Comparison of ENCODE assay signal across 25 mouse cellular contexts in the genomic region with DNA sequence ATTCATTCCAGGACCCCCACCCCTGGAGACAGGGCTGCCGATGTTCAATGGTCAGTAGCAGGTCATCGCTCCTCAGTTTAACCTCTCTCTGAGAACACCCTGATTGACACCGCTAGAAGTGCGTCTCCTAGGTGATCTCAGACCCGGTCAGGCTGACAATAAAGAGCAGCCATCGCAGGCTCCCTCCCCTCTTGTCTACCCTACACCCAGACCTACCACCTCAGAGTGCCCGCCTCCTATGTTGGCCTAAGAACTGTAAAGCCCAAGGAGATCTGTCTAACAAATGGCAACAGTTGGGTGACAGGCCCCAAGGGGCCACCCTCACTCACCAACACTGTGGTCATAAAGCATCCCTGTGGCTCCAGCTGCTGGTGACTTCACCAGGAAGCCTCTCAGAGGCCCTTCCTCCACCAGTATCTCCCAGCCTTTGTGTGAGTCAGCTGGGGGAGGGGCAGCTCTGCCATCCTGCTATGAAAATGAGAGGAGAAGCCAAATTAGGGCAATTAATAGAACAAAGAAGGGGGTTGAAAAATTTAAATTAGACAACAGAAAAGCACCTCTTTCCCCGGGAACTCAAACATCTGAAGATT.
A peak's percentile ranks its signal among the peaks of the same experiment; 100 is the strongest.
DNase-seq lines count a peak whose midpoint lies in the region; ATAC-seq and TF ChIP-seq lines count a peak whose summit lies in the region.
"Had no signal": no experiment of that assay in that cellular context is flagged by ENCODE, and none has a peak within 500 bp of the region (broad histone marks: within the 10 kb centered on the region; RNA-seq: fewer than 3 reads in every experiment).

No protein-coding gene starts in this region.

- WGBS in forebrain, embryonic 16.5 days = 69% methylated on average over 8 of the region's 8 CpGs
- WGBS in stomach, postnatal 0 days = 91% methylated on average over 8 of the region's 8 CpGs

- peaks cover 4% of the 10 kb centered on the region; the same call in 1 of the 2 replicates for H3K4me1 ChIP-seq in forebrain, embryonic 16.5 days (replicated peaks; ENCODE audit: control insufficient read depth, insufficient read depth, low read length)
- H3K4me1 ChIP-seq in stomach, postnatal 0 days (replicated peaks; ENCODE audit: control insufficient read depth, insufficient read depth) = no peaks in the 10 kb centered on the region
- H3K4me1 ChIP-seq: embryonic facial prominence, embryonic 15.5 days; heart, embryonic 12.5 days; liver, embryonic 12.5 days; midbrain, embryonic 12.5 days had no signal

- H3K4me3 ChIP-seq in forebrain, embryonic 16.5 days (replicated peaks; ENCODE audit: low read length) = no peak overlapping the region
- H3K4me3 ChIP-seq in layer of hippocampus, adult 2 months = no peak overlapping the region
- H3K4me3 ChIP-seq in stomach, postnatal 0 days (ENCODE audit: low read depth, low read length) = no peak overlapping the region
- H3K4me3 ChIP-seq: embryonic facial prominence, embryonic 15.5 days; gastrocnemius, adult 2 months; heart, embryonic 12.5 days; left cerebral cortex, adult 2 months; liver, embryonic 12.5 days; midbrain, embryonic 12.5 days; neural tube, embryonic 13.5 days had no signal

- no peaks in the 10 kb centered on the region for H3K36me3 ChIP-seq in forebrain, embryonic 16.5 days (ENCODE audit: control insufficient read depth, insufficient read depth)
- no peaks in the 10 kb centered on the region for H3K36me3 ChIP-seq in stomach, postnatal 0 days (ENCODE audit: control insufficient read depth, insufficient read depth, low read length)
- H3K36me3 ChIP-seq: embryonic facial prominence, embryonic 15.5 days; G1E; heart, embryonic 12.5 days; liver, embryonic 12.5 days; midbrain, embryonic 12.5 days; neural tube, embryonic 13.5 days had no signal

- H3K27me3 ChIP-seq in forebrain, embryonic 16.5 days (replicated peaks; ENCODE audit: control insufficient read depth, insufficient read depth, low read length) = no peaks in the 10 kb centered on the region
- H3K27me3 ChIP-seq in stomach, postnatal 0 days (ENCODE audit: control insufficient read depth, insufficient read depth, low read length) = no peaks in the 10 kb centered on the region
- H3K27me3 ChIP-seq: embryonic facial prominence, embryonic 15.5 days; heart, embryonic 12.5 days; liver, embryonic 12.5 days; midbrain, embryonic 12.5 days; neural tube, embryonic 13.5 days had no signal

- H3K4me2 ChIP-seq in forebrain, embryonic 16.5 days (ENCODE audit: low read length) = no peak overlapping the region
- H3K4me2 ChIP-seq in stomach, postnatal 0 days (replicated peaks; ENCODE audit: low read depth) = no peak overlapping the region
- H3K4me2 ChIP-seq: embryonic facial prominence, embryonic 15.5 days; heart, embryonic 12.5 days; hindbrain, embryonic 14.5 days; liver, embryonic 12.5 days; lung, embryonic 14.5 days; midbrain, embryonic 12.5 days; neural tube, embryonic 13.5 days had no signal

- TF ChIP-seq EP300 in stomach, postnatal 0 days (optimal IDR thresholded peaks at IDR 0.05) = no peak

- peak; percentile 66 for ATAC-seq in forebrain, embryonic 16.5 days
- ATAC-seq in stomach, postnatal 0 days (ENCODE audit: low FRiP score, low TSS enrichment) = no peak
- ATAC-seq: liver, embryonic 12.5 days had no signal

- TF ChIP-seq CTCF in layer of hippocampus, adult 2 months (conservative IDR thresholded peaks at IDR 0.05) = no peak
- no peak for TF ChIP-seq CTCF in stomach, postnatal 0 days (IDR thresholded peaks at IDR 0.05; ENCODE audit: low read depth)

- H3K27ac ChIP-seq in forebrain, embryonic 16.5 days (ENCODE audit: low read length) = no peak overlapping the region
- H3K27ac ChIP-seq in layer of hippocampus, adult 2 months = no peak overlapping the region
- no peak overlapping the region for H3K27ac ChIP-seq in stomach, postnatal 0 days (replicated peaks)
- H3K27ac ChIP-seq: embryonic facial prominence, embryonic 15.5 days; gastrocnemius, adult 2 months; hindbrain, embryonic 14.5 days; left cerebral cortex, adult 2 months; liver, embryonic 12.5 days; midbrain, embryonic 12.5 days; neural tube, embryonic 13.5 days had no signal

- intact Hi-C loops in heart, postnatal 25 days (cut with DNase I) = no loop called here

- H3K9ac ChIP-seq in forebrain, embryonic 16.5 days (replicated peaks; ENCODE audit: low read depth, low read length) = no peak overlapping the region
- H3K9ac ChIP-seq in stomach, postnatal 0 days (ENCODE audit: low read length) = no peak overlapping the region
- H3K9ac ChIP-seq: embryonic facial prominence, embryonic 15.5 days; heart, embryonic 12.5 days; hindbrain, embryonic 14.5 days; liver, embryonic 12.5 days; lung, embryonic 14.5 days; midbrain, embryonic 12.5 days; neural tube, embryonic 13.5 days had no signal

- no peaks in the 10 kb centered on the region for H3K9me3 ChIP-seq in forebrain, embryonic 16.5 days (ENCODE audit: control insufficient read depth, low read length)
- no peaks in the 10 kb centered on the region for H3K9me3 ChIP-seq in stomach, postnatal 0 days (ENCODE audit: control insufficient read depth, low read length)
- H3K9me3 ChIP-seq: embryonic facial prominence, embryonic 15.5 days; midbrain, embryonic 12.5 days; neural tube, embryonic 13.5 days had no signal

- DNase-seq in heart, adult 11 months = peak; percentile 80
- DNase-seq in heart, postnatal 25 days (ENCODE audit: low spot score) = no peak
- peak; percentile 11 for DNase-seq in ES-CJ7 (ENCODE audit: low read depth, low spot score)
- peak; percentile 78 for DNase-seq in ZHBTc4 (ENCODE audit: low read depth, low spot score)
- DNase-seq in layer of hippocampus, adult 2 months (ENCODE audit: low spot score in 2 of 2) = no peak
- DNase-seq in adrenal gland, postnatal 14 days = no peak
- no peak for DNase-seq in stomach, postnatal 0 days (ENCODE audit: low spot score)
- DNase-seq: B cell, adult 2 months; cerebellum, adult 9-11 months; gastrocnemius, adult 2 months; heart, postnatal 14 days; kidney, adult 9 months; kidney, postnatal 36 days; layer of hippocampus, adult 9-11 months; lung, embryonic 14.5 days; thymus, postnatal 25 days had no signal

Comparison
In these comparisons a context has a peak if more than half of its experiments do, and no peak if none do; other contexts are left out.
1. DNase-seq: peak in heart, adult 11 months (single experiment), ES-CJ7 (single experiment) and ZHBTc4 (single experiment); none in heart, postnatal 25 days (single experiment), layer of hippocampus, adult 2 months (0 of 2), adrenal gland, postnatal 14 days (single experiment) and stomach, postnatal 0 days (single experiment).